Mouse (Mus musculus): ENCODE data around the gene 2310030G06Rik. TPM values are rescaled to one million over a fixed set of nuclear protein-coding genes. Genes with fewer than 3 reads are reported as not detected.

2310030G06Rik gene
- polyA plus RNA-seq, 1 experiment from 2014 or later: 9.2 TPM

DNA sequence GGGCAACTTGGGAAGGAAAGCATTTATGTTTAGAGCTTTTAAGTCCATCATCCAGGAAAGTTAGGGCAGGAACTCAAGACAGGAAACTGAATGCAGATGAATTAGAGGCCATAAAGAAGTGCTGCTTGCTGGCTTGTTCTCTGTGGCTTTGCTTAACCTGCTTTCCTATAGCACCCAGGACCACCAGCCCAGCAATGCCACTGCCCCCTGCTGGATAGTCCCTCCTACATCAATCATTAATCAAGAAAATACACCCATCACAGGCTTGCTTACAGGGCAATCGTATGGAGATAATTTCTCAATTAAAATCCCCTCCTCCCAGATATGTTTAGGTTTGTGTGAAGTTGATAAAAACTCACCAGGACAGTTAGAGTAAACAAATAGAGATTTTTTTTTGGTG, 17.0 kb upstream of the 2310030G06Rik start:
- 64% methylated on average over 1 of the region's 1 CpGs for WGBS
- Histone ChIP-seq H3K9me3 (replicated peaks) (no peaks in the 10 kb centered on the region), H3K4me3 (no peak overlapping the region), H3K27ac (no peak overlapping the region), H3K36me3 (no peaks in the 10 kb centered on the region), H3K4me2 (no peak overlapping the region), H3K27me3 (no peaks in the 10 kb centered on the region), H3K9ac (no peak overlapping the region), H3K4me1 (replicated peaks) (peaks cover 5% of the 10 kb centered on the region)
- ATAC-seq (replicated peaks; ENCODE audit: insufficient number of reproducible peaks, insufficient read depth, low FRiP score, low read depth): no peak

DNA sequence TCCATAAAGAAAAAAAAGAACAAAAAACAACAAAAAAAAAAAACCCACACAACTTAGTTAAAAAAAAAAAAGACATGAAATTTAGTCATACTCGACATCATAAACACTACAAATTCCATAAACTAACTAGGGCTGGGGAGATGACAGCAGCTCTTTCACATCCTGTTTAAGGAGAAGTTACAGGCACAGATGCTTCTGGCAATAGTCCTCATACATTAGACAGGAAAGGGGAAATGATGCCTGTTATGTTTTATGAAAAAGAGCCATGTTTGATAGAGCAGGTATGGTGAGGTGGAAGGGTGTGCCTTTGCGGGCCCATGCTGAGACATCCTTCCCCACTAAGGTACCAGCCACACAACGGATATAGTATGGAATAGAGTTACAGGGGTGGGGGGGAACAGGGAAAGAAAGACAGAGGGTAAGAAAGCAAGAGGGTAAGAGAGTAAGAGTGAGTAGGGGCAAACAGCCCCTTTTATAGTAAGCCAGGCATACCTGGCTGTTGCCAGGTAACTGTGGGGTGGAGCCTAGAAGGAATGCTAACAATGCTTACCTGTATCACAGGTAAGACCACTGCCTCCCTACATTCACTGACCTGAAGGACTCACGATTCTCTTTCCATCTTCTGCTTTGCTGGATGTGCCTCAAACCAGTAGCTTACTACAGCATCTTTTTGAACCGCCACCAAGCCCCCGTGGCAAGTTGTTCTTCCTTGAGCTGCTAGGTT, 15.3 kb upstream of the 2310030G06Rik start:
- no peak overlapping the region for H3K4me3 ChIP-seq
- ATAC-seq (replicated peaks; ENCODE audit: insufficient number of reproducible peaks, insufficient read depth, low FRiP score, low read depth): no peak
- no peak overlapping the region for H3K4me2 ChIP-seq

DNA sequence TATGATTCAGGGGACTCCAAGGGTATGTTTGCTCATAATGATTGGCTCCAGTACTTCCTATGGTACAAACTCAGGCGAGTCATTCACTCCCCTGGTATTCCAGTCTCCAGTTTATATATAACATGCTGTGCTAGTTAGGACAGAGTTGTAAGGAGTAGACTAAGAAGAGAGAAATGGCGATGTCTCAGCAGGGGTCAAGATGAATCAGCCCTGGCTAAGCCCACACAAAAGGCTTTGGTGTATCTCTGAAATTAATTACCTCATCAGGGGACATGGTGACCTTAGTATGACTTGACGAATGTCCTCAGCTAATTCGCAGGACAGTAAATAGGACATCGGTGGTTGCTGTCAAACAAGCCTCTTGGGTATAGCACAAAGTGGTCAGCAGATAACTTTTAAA, 10.4 kb upstream of the 2310030G06Rik start:
- no peaks in the 10 kb centered on the region for H3K27me3 ChIP-seq
- H3K4me2 ChIP-seq: no peak overlapping the region
- H3K36me3 ChIP-seq: peaks cover 9% of the 10 kb centered on the region
- 68% methylated on average over 5 of the region's 5 CpGs for WGBS
- H3K27ac ChIP-seq: no peak overlapping the region
- H3K9ac ChIP-seq: no peak overlapping the region
- no peak overlapping the region for H3K4me3 ChIP-seq
- H3K4me1 ChIP-seq (replicated peaks): peaks cover 15% of the 10 kb centered on the region
- H3K9me3 ChIP-seq (replicated peaks): no peaks in the 10 kb centered on the region
- ATAC-seq (replicated peaks; ENCODE audit: insufficient number of reproducible peaks, insufficient read depth, low FRiP score, low read depth): no peak

More for the DNA sequence above, 15.3 kb upstream of the 2310030G06Rik start:
- no peaks in the 10 kb centered on the region for H3K4me1 ChIP-seq (replicated peaks)
- no peak overlapping the region for H3K27ac ChIP-seq
- 60% methylated on average over 6 of the region's 6 CpGs for WGBS
- H3K36me3 ChIP-seq: no peaks in the 10 kb centered on the region
- no peak overlapping the region for H3K9ac ChIP-seq
- H3K27me3 ChIP-seq: no peaks in the 10 kb centered on the region
- no peaks in the 10 kb centered on the region for H3K9me3 ChIP-seq (replicated peaks)

DNA sequence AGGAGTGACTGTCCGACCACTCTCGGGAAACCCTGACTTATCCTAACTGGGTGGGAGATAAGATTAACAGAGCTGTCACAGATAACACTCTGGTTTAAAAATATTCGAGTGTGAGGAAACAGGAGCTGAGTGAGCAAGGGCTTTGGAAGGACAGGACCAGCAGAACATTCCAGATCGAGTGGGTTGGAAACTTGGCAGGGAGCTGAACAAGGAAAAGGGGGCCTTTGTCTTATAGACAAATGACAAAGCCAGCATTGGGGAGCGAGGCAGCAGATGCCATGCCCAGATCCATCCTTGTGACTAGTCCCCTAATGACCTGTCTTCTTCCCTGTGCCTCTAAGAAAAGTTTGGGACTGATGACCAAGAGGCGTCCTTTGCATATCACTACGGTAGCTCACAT, 7.6 kb upstream of the 2310030G06Rik start:
- WGBS: 19% methylated on average over 7 of the region's 7 CpGs
- Histone ChIP-seq H3K27me3 (no peaks in the 10 kb centered on the region), H3K4me2 (peak overlapping the region; percentile 64), H3K4me1 (replicated peaks) (peaks cover 22% of the 10 kb centered on the region), H3K9ac (peak overlapping the region; percentile 72), H3K36me3 (peaks cover 9% of the 10 kb centered on the region), H3K4me3 (peak overlapping the region; percentile 71), H3K27ac (peak overlapping the region; percentile 100), H3K9me3 (replicated peaks) (no peaks in the 10 kb centered on the region)
- no peak; the same call in 1 of the 2 replicates for ATAC-seq (replicated peaks; ENCODE audit: insufficient number of reproducible peaks, insufficient read depth, low FRiP score, low read depth)

DNA sequence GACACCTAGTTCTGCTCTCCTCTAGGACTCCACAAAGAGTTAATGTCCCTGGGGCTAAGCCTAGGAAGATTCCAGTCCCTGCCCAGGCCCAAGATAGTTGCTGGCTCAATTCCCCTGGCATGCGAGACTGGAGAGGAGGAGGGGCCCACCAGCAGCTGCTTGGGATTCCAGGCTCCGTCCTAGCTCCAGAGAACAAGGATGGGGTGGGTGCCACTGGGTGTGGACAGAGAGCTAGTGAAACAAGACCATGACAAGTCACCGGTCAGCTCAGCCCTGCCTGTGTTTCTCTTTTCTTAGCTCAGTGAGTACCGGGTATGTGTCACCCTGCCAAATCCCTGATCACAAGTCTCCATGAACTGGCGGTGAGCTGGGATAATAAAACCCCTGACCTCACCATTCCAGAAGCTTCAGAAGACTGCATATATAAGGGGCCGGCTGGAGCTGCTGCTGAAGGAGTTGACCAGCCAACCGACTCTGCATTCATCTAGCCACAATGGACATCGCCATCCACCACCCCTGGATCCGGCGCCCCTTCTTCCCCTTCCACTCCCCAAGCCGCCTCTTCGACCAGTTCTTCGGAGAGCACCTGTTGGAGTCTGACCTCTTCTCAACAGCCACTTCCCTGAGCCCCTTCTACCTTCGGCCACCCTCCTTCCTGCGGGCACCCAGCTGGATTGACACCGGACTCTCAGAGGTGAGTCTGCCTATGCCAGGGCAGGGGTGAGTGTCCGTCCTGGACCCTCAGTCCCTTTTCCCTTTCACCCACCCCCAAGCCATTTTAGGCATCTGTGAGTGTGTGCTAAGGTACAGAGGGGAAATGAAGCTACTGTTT, 6.7 kb upstream of the 2310030G06Rik start:
- peaks cover 27% of the 10 kb centered on the region for H3K4me1 ChIP-seq (replicated peaks)
- peak overlapping the region; percentile 64 for H3K4me2 ChIP-seq
- peak overlapping the region; percentile 71 for H3K4me3 ChIP-seq
- no peaks in the 10 kb centered on the region for H3K9me3 ChIP-seq (replicated peaks)
- H3K36me3 ChIP-seq: peaks cover 9% of the 10 kb centered on the region
- H3K27ac ChIP-seq: peak overlapping the region; percentile 100
- H3K27me3 ChIP-seq: no peaks in the 10 kb centered on the region
- H3K9ac ChIP-seq: peak overlapping the region; percentile 72
- WGBS: 25% methylated on average over 17 of the region's 17 CpGs
- peak; percentile 90 for ATAC-seq (replicated peaks; ENCODE audit: insufficient number of reproducible peaks, insufficient read depth, low FRiP score, low read depth)

DNA sequence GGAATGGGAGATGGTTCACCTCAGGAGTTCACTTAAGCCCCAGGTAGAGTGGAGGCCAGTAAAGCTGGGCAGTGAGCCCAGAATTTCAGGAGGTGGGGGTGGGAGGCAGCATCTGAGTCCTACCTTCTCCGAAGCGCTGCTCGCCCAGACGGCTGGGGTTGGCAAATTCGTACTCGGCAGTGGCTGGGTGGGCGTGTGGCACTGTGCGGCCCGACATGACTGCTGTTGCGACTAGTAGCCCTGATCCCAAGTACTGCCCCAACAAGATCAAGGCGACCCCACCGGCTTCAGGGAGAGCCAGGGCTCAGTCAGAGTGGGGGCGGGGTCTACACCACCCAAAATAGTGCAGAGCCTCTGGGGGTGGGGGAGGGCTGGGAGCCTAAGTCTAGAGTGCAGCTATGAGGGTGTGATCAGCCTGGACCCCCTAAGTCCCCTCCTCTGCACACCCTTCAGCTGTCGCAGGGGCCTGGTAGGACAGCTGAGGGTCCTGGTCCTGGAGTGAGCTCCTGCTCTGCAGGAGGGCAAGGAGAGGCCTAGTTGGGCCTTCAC, 5.8 kb upstream of the 2310030G06Rik start, which contains the start of gene Hspb2:
TSS of gene Hspb2 (minus strand) at position 301 of the 549 bp plus-strand sequence.
- WGBS: 37% methylated on average over 14 of the region's 14 CpGs
- Histone ChIP-seq H3K4me1 (replicated peaks) (peaks cover 32% of the 10 kb centered on the region), H3K27ac (peak within 1 kb of the TSS; percentile 100), H3K9ac (peak within 1 kb of the TSS; percentile 72), H3K27me3 (no peaks in the 10 kb centered on the region), H3K4me2 (peak within 1 kb of the TSS; percentile 64), H3K36me3 (peaks cover 9% of the 10 kb centered on the region), H3K4me3 (peak within 1 kb of the TSS; percentile 71), H3K9me3 (replicated peaks) (no peaks in the 10 kb centered on the region)
- ATAC-seq (replicated peaks; ENCODE audit: insufficient number of reproducible peaks, insufficient read depth, low FRiP score, low read depth): peak; percentile 79

DNA sequence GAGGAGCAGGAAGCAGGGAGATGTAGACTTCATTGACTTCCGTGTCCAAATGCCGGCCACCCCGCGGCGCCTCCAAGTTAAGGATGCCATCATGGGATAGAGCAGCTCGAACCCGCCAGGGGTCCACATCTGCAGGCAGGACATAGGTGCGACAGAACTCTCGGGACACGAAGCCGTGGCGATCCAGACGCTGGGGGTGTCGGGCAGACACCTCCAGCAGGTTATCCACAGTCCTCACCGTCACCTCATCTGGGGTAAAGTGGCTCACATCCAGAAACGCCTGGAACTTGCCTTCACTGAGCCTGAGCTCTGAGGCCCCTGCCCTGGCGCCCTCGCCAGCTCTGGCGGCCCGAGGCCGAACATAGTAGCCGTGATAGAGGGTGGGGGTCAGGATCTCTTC, 5.0 kb upstream of the 2310030G06Rik start, which contains the start of gene Cryab:
TSS of gene Cryab (plus strand) at position 3 of the 400 bp plus-strand sequence.
- Histone ChIP-seq H3K36me3 (peaks cover 7% of the 10 kb centered on the region), H3K4me1 (replicated peaks) (peaks cover 40% of the 10 kb centered on the region), H3K9ac (peak within 1 kb of the TSS; percentile 56), H3K27me3 (no peaks in the 10 kb centered on the region), H3K27ac (peak within 1 kb of the TSS; percentile 100), H3K9me3 (replicated peaks) (no peaks in the 10 kb centered on the region), H3K4me3 (peak within 1 kb of the TSS; percentile 71), H3K4me2 (peak within 1 kb of the TSS; percentile 64)
- 32% methylated on average over 22 of the region's 22 CpGs for WGBS
- no peak for ATAC-seq (replicated peaks; ENCODE audit: insufficient number of reproducible peaks, insufficient read depth, low FRiP score, low read depth)

DNA sequence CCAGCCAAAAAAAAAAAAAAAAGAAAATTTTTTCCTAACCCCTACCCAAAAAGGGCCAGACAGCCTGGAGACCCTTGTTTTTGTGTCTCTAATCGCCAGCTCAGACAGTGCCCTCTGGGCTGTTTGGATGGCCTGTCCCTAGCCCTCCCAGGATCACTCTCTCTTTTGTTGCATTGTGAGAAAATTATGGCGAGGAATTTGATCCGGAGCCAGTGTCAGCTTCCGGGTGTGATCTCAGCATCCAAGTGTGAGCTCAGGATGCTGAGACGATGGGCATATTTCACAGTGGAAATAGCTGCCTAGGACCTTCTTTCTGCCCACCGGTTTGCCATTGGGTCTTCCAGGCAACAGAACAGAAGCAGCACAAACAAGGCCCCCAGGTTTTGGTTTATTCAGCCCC, 4.4 kb upstream of the 2310030G06Rik start:
- 36% methylated on average over 6 of the region's 6 CpGs for WGBS
- H3K4me2 ChIP-seq: peak overlapping the region; percentile 64

DNA sequence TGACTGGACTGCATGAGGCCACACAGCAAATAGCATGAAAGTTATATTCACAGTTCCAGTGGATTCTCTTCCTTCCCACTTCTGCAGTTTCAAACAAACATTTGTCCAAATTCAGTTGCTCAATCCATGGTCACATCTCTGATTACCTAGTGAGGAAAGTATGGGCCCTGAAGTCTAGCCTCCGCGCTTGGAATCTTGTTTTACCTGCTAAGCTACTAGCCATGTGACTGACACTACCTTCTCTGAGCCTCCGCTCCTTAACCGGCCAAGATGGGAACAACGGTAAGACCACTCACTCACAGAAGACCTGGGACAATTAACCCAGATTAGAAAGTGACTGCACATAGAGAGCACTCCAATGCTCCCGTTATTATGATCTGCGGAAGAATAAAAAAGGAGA, 530 bp downstream of the 2310030G06Rik start:
- no peak; the same call in 1 of the 2 replicates for ATAC-seq (replicated peaks; ENCODE audit: insufficient number of reproducible peaks, insufficient read depth, low FRiP score, low read depth)

More for the DNA sequence above, 4.4 kb upstream of the 2310030G06Rik start:
- H3K9me3 ChIP-seq (replicated peaks): no peaks in the 10 kb centered on the region
- H3K36me3 ChIP-seq: peaks cover under 1% of the 10 kb centered on the region; the same call in 1 of the 2 replicates
- peak overlapping the region; percentile 100 for H3K27ac ChIP-seq
- peaks cover 40% of the 10 kb centered on the region for H3K4me1 ChIP-seq (replicated peaks)
- H3K4me3 ChIP-seq: peak overlapping the region; percentile 71
- H3K9ac ChIP-seq: peak overlapping the region; percentile 56
- ATAC-seq (replicated peaks; ENCODE audit: insufficient number of reproducible peaks, insufficient read depth, low FRiP score, low read depth): no peak
- H3K27me3 ChIP-seq: no peaks in the 10 kb centered on the region

DNA sequence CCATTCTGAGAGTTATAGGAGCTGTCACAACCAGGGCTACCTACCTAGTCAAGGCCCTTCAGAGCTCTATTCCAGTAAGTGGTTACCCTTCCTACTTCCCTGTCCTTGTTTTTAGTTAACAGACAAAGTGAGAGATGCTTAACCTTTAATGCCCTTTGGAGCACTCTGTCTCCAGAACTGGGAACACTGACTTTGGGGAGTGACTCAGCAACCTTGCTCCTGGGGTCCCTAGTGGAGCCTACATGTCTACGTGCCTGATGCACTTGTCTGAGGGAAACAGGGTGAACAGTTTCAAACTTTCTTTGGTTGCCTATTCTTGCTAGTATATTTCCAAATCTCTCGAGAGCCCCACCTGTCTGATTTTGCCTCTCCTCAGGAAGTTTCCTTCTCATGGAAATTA, 3.6 kb downstream of the 2310030G06Rik start:
- H3K27me3 ChIP-seq: no peaks in the 10 kb centered on the region
- 64% methylated on average over 2 of the region's 2 CpGs for WGBS
- peak overlapping the region; percentile 18; the same call in 1 of the 2 replicates for H3K27ac ChIP-seq
- H3K9ac ChIP-seq: no peak overlapping the region
- H3K4me2 ChIP-seq: no peak overlapping the region
- H3K36me3 ChIP-seq: no peaks in the 10 kb centered on the region
- no peak overlapping the region for H3K4me3 ChIP-seq
- no peaks in the 10 kb centered on the region for H3K9me3 ChIP-seq (replicated peaks)
- no peak for ATAC-seq (replicated peaks; ENCODE audit: insufficient number of reproducible peaks, insufficient read depth, low FRiP score, low read depth)
- H3K4me1 ChIP-seq (replicated peaks): peaks cover 38% of the 10 kb centered on the region

More for the DNA sequence above, 530 bp downstream of the 2310030G06Rik start:
- peak overlapping the region; percentile 62 for H3K9ac ChIP-seq
- H3K27ac ChIP-seq: peak overlapping the region; percentile 83
- peaks cover 37% of the 10 kb centered on the region for H3K4me1 ChIP-seq (replicated peaks)
- H3K4me2 ChIP-seq: peak overlapping the region; percentile 67
- H3K9me3 ChIP-seq (replicated peaks): no peaks in the 10 kb centered on the region
- H3K27me3 ChIP-seq: no peaks in the 10 kb centered on the region
- peak overlapping the region; percentile 53 for H3K4me3 ChIP-seq
- WGBS: 19% methylated on average over 7 of the region's 7 CpGs
- H3K36me3 ChIP-seq: no peaks in the 10 kb centered on the region

DNA sequence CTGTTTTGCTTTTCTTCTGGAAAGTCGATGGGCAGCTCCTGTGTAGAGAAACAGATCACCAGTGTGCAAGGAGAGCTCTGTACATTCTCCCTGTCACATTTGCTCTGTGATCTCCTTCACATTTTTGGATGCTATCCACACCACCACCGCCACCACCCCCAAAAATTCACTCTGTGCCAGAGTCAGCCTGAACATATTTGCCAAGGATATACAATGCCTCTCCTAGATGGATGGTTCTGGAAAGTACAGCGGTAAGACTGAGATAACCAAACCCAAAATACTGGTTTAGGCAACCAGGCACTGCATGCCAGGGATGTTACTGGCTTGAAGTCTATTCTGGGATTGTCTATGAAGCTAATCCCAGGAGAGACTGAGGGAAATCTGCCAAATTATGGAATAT, 4.1 kb downstream of the 2310030G06Rik start:
- no peaks in the 10 kb centered on the region for H3K27me3 ChIP-seq
- no peaks in the 10 kb centered on the region for H3K9me3 ChIP-seq (replicated peaks)
- no peak overlapping the region for H3K4me3 ChIP-seq
- no peak overlapping the region for H3K4me2 ChIP-seq
- no peak for ATAC-seq (replicated peaks; ENCODE audit: insufficient number of reproducible peaks, insufficient read depth, low FRiP score, low read depth)
- H3K36me3 ChIP-seq: no peaks in the 10 kb centered on the region
- peak overlapping the region; percentile 18; the same call in 1 of the 2 replicates for H3K27ac ChIP-seq
- 67% methylated on average over 3 of the region's 3 CpGs for WGBS
- H3K9ac ChIP-seq: no peak overlapping the region
- peaks cover 36% of the 10 kb centered on the region for H3K4me1 ChIP-seq (replicated peaks)
